Mouse (Mus musculus) small intestine, adult 2 months (tissue): Measurements from ENCODE around the gene AI661453.

Experiments
- CTCF ChIP-seq: fragments of 200-500 bp; IDR thresholded peaks from 2 replicates; pipeline ENCODE4 v1.5.1; 2012; ENCODE audit warnings: low read depth, mild to moderate bottlenecking, control low read depth, inconsistent platforms, low read length, moderate library complexity, mixed read lengths; ENCODE audit not compliant: insufficient replicate concordance, insufficient read length; ENCODE audit errors: extremely low read depth
- POLR2A ChIP-seq: fragments of 200-500 bp; IDR thresholded peaks from 2 replicates; pipeline ENCODE4 v1.6.1; 2012; ENCODE audit warnings: low read depth, mild to moderate bottlenecking, control low read depth, inconsistent platforms, low read length, moderate library complexity

DNA sequence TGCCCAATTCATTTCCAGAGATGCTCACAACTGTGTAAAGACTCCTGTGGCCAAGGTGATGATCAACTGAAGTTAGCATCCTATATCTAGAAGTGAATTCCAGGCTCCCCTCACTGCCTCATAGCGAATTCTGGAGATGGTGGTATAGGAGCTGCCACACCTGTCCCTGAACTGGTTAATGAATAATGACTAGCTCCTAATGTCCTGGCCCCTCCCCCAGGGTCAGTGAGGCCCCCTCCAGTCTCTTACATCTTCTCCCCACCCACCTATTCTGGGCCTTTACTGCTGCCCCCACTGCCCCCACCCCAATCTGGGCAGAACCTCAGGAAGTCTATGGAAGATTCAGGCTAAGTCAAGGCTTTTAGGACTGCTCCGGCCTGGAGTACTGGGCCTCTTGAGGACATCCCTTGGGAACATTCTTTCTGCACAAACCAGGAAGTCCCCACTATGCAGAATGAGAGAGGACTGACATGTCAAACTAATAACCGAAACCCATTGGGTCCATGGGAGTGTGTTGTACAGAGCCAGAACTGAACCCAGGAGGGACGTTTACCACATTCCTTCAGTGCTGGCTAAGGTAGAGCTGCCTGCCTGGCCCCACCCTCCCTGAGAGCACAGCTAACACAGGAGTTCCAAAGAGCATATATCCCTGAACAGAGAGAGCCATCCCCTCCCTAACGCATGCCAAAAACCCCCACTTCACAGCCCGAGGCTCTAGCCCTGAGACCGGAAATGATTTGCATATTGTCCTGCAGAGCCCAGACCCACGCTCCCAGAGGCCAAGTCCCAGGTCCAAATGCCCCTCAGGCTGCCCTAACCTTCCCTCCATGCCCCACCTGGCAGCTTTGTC is 12.3 kb downstream of the AI661453 start:
- no peak for TF ChIP-seq POLR2A
- no peak for TF ChIP-seq CTCF
